Mouse (Mus musculus): Measurements from ENCODE around the gene Inca1. TPM values are rescaled to one million over a fixed set of nuclear protein-coding genes. Genes with fewer than 3 reads are reported as not detected.

The Inca1 gene
- total RNA-seq, 2 experiments from 2014 or later: 1.8 to 3.0 TPM

- no peak for DNase-seq (ENCODE audit: extremely low spot score in 1 of 2, low spot score in 2 of 2)
- intact Hi-C loops (cut with DNase I): loop anchor here (10.0 kb wide), 1 partner anchor 421 kb away; the partner anchor contains the start of genes 0610010K14Rik, Gm21988 and Rnasek
- Histone ChIP-seq H3K27ac (peak overlapping the region; percentile 64), H3K4me3 (peak overlapping the region; percentile 100)
- no peak for TF ChIP-seq CTCF (IDR thresholded peaks at IDR 0.05)
Observed at GRCm38 (mm10) chr11:70655571-70656455, 44.1 kb downstream of the Inca1 start.

DNA sequence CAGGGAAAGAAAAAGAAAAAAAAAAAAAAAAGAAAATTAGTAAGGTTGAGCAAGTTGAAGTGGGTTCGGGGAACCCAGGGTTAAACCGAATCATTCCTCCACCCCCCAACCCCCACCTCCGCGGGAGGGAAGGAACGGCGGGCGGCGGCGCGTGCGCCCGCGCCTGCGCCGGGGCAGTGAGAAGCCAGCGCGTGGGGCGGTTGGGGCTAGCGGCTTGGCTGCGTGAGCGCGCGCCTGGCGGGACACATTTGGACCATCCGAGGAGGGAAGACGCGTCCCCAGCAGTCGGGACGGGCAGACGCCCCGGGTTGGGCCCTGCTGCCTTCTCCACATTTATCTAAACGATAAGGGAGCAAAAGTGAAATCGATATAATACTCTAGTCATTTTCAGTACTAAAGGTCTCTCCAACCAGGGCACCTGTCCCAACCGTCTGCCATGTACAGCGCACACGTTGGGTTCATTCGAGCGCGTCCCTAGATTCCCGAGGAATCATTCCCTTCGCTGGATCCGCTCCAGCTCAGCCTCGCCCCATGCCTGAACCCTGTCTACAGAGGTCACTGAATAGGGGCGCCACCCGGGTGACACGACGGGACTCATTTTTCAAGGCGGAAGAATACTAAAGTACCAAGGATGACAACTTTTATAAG is 44.9 kb downstream of the Inca1 start:
- peak; percentile 73 to 74 for DNase-seq (ENCODE audit: extremely low spot score in 1 of 2, low spot score in 2 of 2)
- TF ChIP-seq CTCF (IDR thresholded peaks at IDR 0.05): no peak
- Histone ChIP-seq H3K4me3 (peak overlapping the region; percentile 100), H3K27ac (peak overlapping the region; percentile 99)
- intact Hi-C loops (cut with DNase I): loop anchor here (10.0 kb wide), 1 partner anchor 420 kb away; the partner anchor contains the start of genes 0610010K14Rik, Gm21988 and Rnasek

DNA sequence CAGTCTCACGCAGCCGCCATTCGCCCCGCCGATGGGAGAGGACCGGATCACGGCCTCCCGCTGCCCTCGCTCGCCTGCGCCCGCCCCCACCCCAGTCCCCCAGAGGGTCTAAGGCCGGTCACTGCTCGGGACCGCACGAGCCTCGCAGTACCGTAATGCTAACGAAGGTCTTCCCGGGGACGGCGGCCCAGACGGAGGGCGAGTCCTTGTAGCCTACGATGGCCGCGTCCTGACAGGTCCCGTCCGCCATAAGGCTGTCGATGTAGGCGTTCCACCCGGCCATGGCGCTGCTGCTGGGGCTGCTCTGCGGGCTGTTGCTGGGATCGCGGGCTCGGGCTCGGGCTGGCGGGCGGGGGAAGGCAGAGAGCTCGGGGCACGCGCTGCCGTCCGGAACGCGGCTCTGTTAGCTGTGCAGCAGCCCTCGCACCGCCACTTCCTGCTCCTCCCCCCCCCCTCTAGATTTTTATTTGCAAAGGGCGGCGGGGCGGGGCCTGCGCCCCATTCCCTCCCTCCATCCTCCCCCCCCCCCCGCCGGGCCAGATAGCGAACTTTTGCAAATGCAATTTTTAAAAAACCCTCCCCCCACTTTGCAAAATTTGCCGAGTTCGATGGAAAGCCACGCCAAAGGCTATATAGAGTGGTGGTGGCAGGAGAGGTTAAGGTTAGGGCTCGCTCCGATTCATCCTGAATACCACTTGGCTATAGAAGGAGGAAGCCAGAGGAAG is 45.6 kb downstream of the Inca1 start, which contains the start of gene Pfn1:
Gene Pfn1 (minus strand): TSS at position 447 of the 725 bp plus-strand sequence.
- intact Hi-C loops (cut with DNase I): loop anchor here (10.0 kb wide), 1 partner anchor 420 kb away; the partner anchor contains the start of genes 0610010K14Rik, Gm21988 and Rnasek
- TF ChIP-seq CTCF (IDR thresholded peaks at IDR 0.05): no peak
- Histone ChIP-seq H3K4me3 (peak within 1 kb of the TSS; percentile 100), H3K27ac (peak within 1 kb of the TSS; percentile 99)
- peak; percentile 68 to 75 for DNase-seq (ENCODE audit: extremely low spot score in 1 of 2, low spot score in 2 of 2)

DNA sequence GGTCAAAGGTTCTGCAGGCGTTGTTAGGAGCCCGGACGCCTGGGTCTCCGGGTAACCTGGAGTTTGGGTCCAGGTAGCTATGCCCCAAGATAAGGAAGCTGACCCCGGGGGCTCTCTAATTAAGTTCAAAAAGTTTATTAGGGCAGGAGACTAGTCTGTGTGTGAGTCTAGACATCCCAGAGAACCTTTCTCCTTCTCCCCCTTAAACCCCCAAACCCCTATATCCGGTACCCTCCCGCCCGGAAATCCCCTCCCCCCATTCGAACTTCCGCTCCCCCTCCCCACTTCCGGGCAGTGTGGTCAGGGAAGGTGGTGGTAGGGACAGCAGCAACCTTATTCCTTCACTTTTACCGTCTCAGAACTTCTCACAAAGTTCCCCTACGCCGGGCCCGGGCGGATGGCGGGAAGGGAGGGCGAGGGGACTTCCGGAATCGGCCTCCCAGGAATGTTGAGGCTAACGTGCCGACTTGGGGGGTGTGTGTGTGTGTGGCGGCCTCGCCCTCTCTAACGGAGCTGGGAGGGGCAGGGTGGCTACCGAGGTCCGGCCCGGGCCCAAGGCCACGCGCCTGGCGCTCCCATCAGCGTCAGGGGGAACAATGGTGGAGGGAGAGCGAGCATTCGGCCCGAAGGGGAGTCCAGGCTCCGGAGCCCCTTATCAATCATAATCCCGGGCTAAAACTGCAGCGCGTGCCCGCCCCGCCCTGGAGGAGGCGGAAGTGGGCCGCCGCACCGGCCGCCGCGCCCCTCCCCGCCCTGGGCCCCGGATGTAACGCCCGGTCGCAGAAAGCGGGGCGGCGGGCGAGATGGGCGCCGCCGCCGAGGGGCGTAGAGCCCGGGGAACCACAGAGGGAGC is 46.4 kb downstream of the Inca1 start:
- no peak for TF ChIP-seq CTCF (IDR thresholded peaks at IDR 0.05)
- peak overlapping the region; percentile 100 for H3K4me3 ChIP-seq
- H3K27ac ChIP-seq: peak overlapping the region; percentile 99
- peak; percentile 56 to 63 for DNase-seq (ENCODE audit: extremely low spot score in 1 of 2, low spot score in 2 of 2)
- intact Hi-C loops (cut with DNase I): loop anchor here (1.0 to 10.0 kb wide), 2 partner anchors 16 to 419 kb away; partner anchors contain the start of genes 0610010K14Rik, Gm21988, Rnasek and Spag7

GRCm38 (mm10) chr11:70652884-70653344 is 47.0 kb downstream of the Inca1 start:
- intact Hi-C loops (cut with DNase I): loop anchor here (1.0 to 10.0 kb wide), 2 partner anchors 16 to 418 kb away; partner anchors contain the start of genes 0610010K14Rik, Gm21988, Rnasek and Spag7

GRCm38 (mm10) chr11:70652029-70652883 is 47.7 kb downstream of the Inca1 start:
- no peak for TF ChIP-seq CTCF (IDR thresholded peaks at IDR 0.05)
- DNase-seq (ENCODE audit: extremely low spot score in 1 of 2, low spot score in 2 of 2): no peak
- H3K27ac ChIP-seq: no peak overlapping the region
- intact Hi-C loops (cut with DNase I): loop anchor here (10.0 kb wide), 1 partner anchor 417 kb away; the partner anchor contains the start of genes 0610010K14Rik, Gm21988 and Rnasek
- peak overlapping the region; percentile 100; the same call in 1 of the 2 replicates for H3K4me3 ChIP-seq

More at GRCm38 (mm10) chr11:70652884-70653344, 47.0 kb downstream of the Inca1 start:
- no peak for DNase-seq (ENCODE audit: extremely low spot score in 1 of 2, low spot score in 2 of 2)
- Histone ChIP-seq H3K27ac (no peak overlapping the region), H3K4me3 (peak overlapping the region; percentile 100)
- TF ChIP-seq CTCF (IDR thresholded peaks at IDR 0.05): no peak

GRCm38 (mm10) chr11:70651391-70651790 is 48.6 kb downstream of the Inca1 start:
- no peak overlapping the region for H3K4me3 ChIP-seq
- H3K27ac ChIP-seq: no peak overlapping the region
- intact Hi-C loops (cut with DNase I): loop anchor here (10.0 kb wide), 1 partner anchor 417 kb away; the partner anchor contains the start of genes 0610010K14Rik, Gm21988 and Rnasek
- DNase-seq (ENCODE audit: extremely low spot score in 1 of 2, low spot score in 2 of 2): no peak
- TF ChIP-seq CTCF (IDR thresholded peaks at IDR 0.05): no peak

- no peak overlapping the region for H3K27ac ChIP-seq
- no peak overlapping the region for H3K4me3 ChIP-seq
- TF ChIP-seq CTCF (IDR thresholded peaks at IDR 0.05): no peak
- DNase-seq (ENCODE audit: extremely low spot score in 1 of 2, low spot score in 2 of 2): no peak
- intact Hi-C loops (cut with DNase I): loop anchor here (10.0 kb wide), 1 partner anchor 416 kb away; the partner anchor contains the start of genes 0610010K14Rik, Gm21988 and Rnasek
Observed at GRCm38 (mm10) chr11:70650322-70651175, 49.4 kb downstream of the Inca1 start.

All from left cerebral cortex, adult 2 months (tissue).